Mouse (Mus musculus) liver, adult 2 months (tissue): ENCODE results near the gene Mrgpra2b.
"Not testable (repeated sequence)": the region's sequence is repeated elsewhere in the genome, so short reads cannot be mapped to it uniquely, and the experiment has no call there.

ENCODE experiments used
- CTCF ChIP-seq: fragments of 200-500 bp; IDR thresholded peaks from 2 replicates; pipeline ENCODE4 v1.5.1; 2011; ENCODE audit warnings: low read depth, low read length, control low read depth
- POLR2A ChIP-seq: fragments of 200-500 bp; IDR thresholded peaks from 2 replicates; pipeline ENCODE4 v1.6.1; 2011; ENCODE audit warnings: low read length, control low read depth; ENCODE audit not compliant: insufficient read depth; ENCODE audit errors: extremely low read depth

- not testable (repeated sequence) for TF ChIP-seq POLR2A, CTCF
These were observed 76.6 kb downstream of the Mrgpra2b start, which contains the start of gene Mrgpra2a for GRCm38 (mm10) chr7:47452015-47452414.
